Mouse (Mus musculus): ENCODE measurements at regions not wholly inside any gene's neighbourhood (a gene's known extent, or its start where the extent isn't known, plus 50 kb on each side); places are given as distances from the start of the nearest gene placed in this dataset.

- DNase-seq: peak; percentile 40 to 45
Observed at GRCm38 (mm10) chr14:39532689-39533088, 59.8 kb upstream of the Nrg3 start.

All from kidney, postnatal 25 days (tissue).